Comparison of ENCODE assay signal across 28 mouse cellular contexts in the genomic region with DNA sequence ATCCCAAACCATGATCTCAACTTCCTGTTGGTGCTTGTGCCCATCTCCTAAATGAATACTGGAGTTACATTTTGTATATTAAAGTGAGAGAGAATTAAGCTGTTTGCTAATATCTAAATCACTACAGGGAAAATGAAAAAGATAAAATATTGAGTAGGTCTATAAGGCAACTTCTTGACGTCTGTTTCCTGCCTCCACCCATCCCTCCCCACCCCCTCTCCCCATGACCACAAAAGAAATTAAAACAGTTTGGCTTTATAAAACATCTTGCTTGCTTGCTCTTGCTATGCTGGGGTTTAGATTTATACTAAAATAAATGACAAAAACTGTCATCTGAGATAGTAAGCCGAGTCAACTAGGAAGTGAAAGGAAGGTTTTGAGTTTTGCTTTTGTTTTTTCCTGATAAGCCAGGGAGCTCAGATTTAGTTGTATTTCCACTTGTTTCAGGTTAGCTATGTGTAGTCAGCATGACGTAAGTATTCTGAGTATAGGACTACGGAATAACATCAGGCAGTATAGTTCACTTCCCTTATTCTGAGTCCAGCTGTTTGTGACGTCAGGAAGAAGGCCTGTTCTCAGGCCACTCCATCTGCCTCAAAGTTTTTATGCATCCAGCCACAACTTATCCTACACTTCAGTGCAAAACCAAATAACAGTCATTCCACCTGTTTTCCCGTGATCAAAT. TPM values are rescaled to one million over a fixed set of nuclear protein-coding genes. Genes with fewer than 3 reads are reported as not detected.
DNase-seq lines count a peak whose midpoint lies in the region; ATAC-seq and TF ChIP-seq lines count a peak whose summit lies in the region.
"Had no signal": no experiment of that assay in that cellular context is flagged by ENCODE, and none has a peak within 500 bp of the region (broad histone marks: within the 10 kb centered on the region; RNA-seq: fewer than 3 reads in every experiment).

No protein-coding gene starts in this region.

- peaks cover 17% of the 10 kb centered on the region for H3K4me1 ChIP-seq in G1E (ENCODE audit: insufficient read depth, low read depth, low read length)
- H3K4me1 ChIP-seq in forebrain, embryonic 13.5 days: no peaks in the 10 kb centered on the region
- no peaks in the 10 kb centered on the region for H3K4me1 ChIP-seq in intestine, postnatal 0 days (replicated peaks; ENCODE audit: control insufficient read depth, insufficient read depth, low read length)
- H3K4me1 ChIP-seq: embryonic facial prominence, embryonic 13.5 days; liver, embryonic 12.5 days; midbrain, embryonic 10.5 days; midbrain, embryonic 15.5 days; neural tube, embryonic 12.5 days had no signal

- ATAC-seq in G1E (ENCODE audit: extremely low read depth, insufficient number of reproducible peaks, low FRiP score, poor library complexity, severe bottlenecking): peak; percentile 67
- peak; percentile 51 to 66 for ATAC-seq in hematopoietic stem cell, adult 5-6 weeks (replicated peaks in 1 of 2; ENCODE audit: insufficient read depth in 1 of 2, low FRiP score in 2 of 2, low TSS enrichment in 1 of 2, low read depth in 1 of 2, poor library complexity in 2 of 2, severe bottlenecking in 2 of 2)
- ATAC-seq in monocyte, adult 5-6 weeks (replicated peaks; ENCODE audit: insufficient number of reproducible peaks, low FRiP score, low TSS enrichment, poor library complexity, severe bottlenecking): peak; percentile 61
- no peak for ATAC-seq in forebrain, embryonic 13.5 days
- ATAC-seq in intestine, postnatal 0 days: no peak
- ATAC-seq: forebrain, postnatal 0 days; hindbrain, postnatal 0 days; liver, embryonic 12.5 days; liver, postnatal 0 days; lung, postnatal 0 days; midbrain, embryonic 15.5 days had no signal

- no peak overlapping the region for H3K9ac ChIP-seq in forebrain, embryonic 13.5 days
- H3K9ac ChIP-seq in intestine, postnatal 0 days (ENCODE audit: low read depth, low read length): no peak overlapping the region
- H3K9ac ChIP-seq: embryonic facial prominence, embryonic 13.5 days; forebrain, postnatal 0 days; liver, embryonic 12.5 days; liver, postnatal 0 days; midbrain, embryonic 15.5 days; neural tube, embryonic 12.5 days had no signal

- no peaks in the 10 kb centered on the region for H3K9me3 ChIP-seq in G1E (replicated peaks)
- no peaks in the 10 kb centered on the region for H3K9me3 ChIP-seq in forebrain, embryonic 13.5 days (replicated peaks)
- H3K9me3 ChIP-seq in intestine, postnatal 0 days (ENCODE audit: control insufficient read depth): no peaks in the 10 kb centered on the region
- H3K9me3 ChIP-seq: embryonic facial prominence, embryonic 13.5 days; liver, embryonic 12.5 days; midbrain, embryonic 10.5 days; midbrain, embryonic 15.5 days; neural tube, embryonic 12.5 days had no signal

- WGBS in forebrain, embryonic 13.5 days: 90% methylated on average over 6 of the region's 6 CpGs
- WGBS in intestine, postnatal 0 days: 71% methylated on average over 6 of the region's 6 CpGs

- H3K4me3 ChIP-seq in G1E (ENCODE audit: low read depth, low read length): no peak overlapping the region
- H3K4me3 ChIP-seq in forebrain, embryonic 13.5 days: no peak overlapping the region
- no peak overlapping the region for H3K4me3 ChIP-seq in intestine, postnatal 0 days (ENCODE audit: low read depth, low read length)
- H3K4me3 ChIP-seq: embryonic facial prominence, embryonic 13.5 days; layer of hippocampus, adult 2 months; liver, embryonic 12.5 days; midbrain, embryonic 10.5 days; midbrain, embryonic 15.5 days; neural tube, embryonic 12.5 days had no signal

- H3K27ac ChIP-seq in forebrain, embryonic 13.5 days: no peak overlapping the region
- no peak overlapping the region for H3K27ac ChIP-seq in intestine, postnatal 0 days (ENCODE audit: low read depth, low read length)
- H3K27ac ChIP-seq: embryonic facial prominence, embryonic 13.5 days; hindbrain, postnatal 0 days; layer of hippocampus, adult 2 months; liver, embryonic 12.5 days; macrophage; midbrain, embryonic 10.5 days; midbrain, embryonic 15.5 days; neural tube, embryonic 12.5 days had no signal

- DNase-seq in A20 (ENCODE audit: low read depth, low spot score) (peak; percentile 54), G1E (ENCODE audit: low spot score) (peak; percentile 7)
- no peak for DNase-seq in kidney, adult 8-10 months
- DNase-seq in lung, postnatal 36 days: no peak
- DNase-seq: adrenal gland, adult 2 months; cerebellum, adult 11 months; cerebellum, adult 9-10 months; cerebellum, postnatal 36 days; forebrain, postnatal 0 days; heart, postnatal 14 days; kidney, adult 11 months; kidney, postnatal 36 days; left cerebral cortex, postnatal 4 days; liver, postnatal 0 days; thymus, postnatal 25 days had no signal

- no peaks in the 10 kb centered on the region for H3K27me3 ChIP-seq in G1E (ENCODE audit: insufficient read depth, low read length)
- no peaks in the 10 kb centered on the region for H3K27me3 ChIP-seq in forebrain, embryonic 13.5 days
- no peaks in the 10 kb centered on the region for H3K27me3 ChIP-seq in intestine, postnatal 0 days (replicated peaks; ENCODE audit: control insufficient read depth, insufficient read depth, low read length)
- H3K27me3 ChIP-seq: embryonic facial prominence, embryonic 13.5 days; liver, embryonic 12.5 days; midbrain, embryonic 15.5 days; neural tube, embryonic 12.5 days had no signal

- no peak overlapping the region for H3K4me2 ChIP-seq in forebrain, embryonic 13.5 days
- no peak overlapping the region for H3K4me2 ChIP-seq in intestine, postnatal 0 days (replicated peaks; ENCODE audit: low read depth)
- H3K4me2 ChIP-seq: embryonic facial prominence, embryonic 13.5 days; liver, embryonic 12.5 days; midbrain, embryonic 15.5 days; neural tube, embryonic 12.5 days had no signal

- no peak for TF ChIP-seq CTCF in G1E (IDR thresholded peaks at IDR 0.05; ENCODE audit: low read depth, low read length)
- no peak for TF ChIP-seq CTCF in intestine, postnatal 0 days (IDR thresholded peaks at IDR 0.05; ENCODE audit: low read depth)

- H3K36me3 ChIP-seq in G1E (replicated peaks): peaks cover 25% of the 10 kb centered on the region
- no peaks in the 10 kb centered on the region; the same call in 1 of the 2 replicates for H3K36me3 ChIP-seq in forebrain, embryonic 13.5 days (ENCODE audit: poor library complexity, severe bottlenecking)
- H3K36me3 ChIP-seq in intestine, postnatal 0 days (ENCODE audit: control insufficient read depth, insufficient read depth): no peaks in the 10 kb centered on the region
- H3K36me3 ChIP-seq: embryonic facial prominence, embryonic 13.5 days; liver, embryonic 12.5 days; midbrain, embryonic 15.5 days; neural tube, embryonic 12.5 days had no signal

RNA-seq across cellular contexts. Expression of gene Bbx, which starts 36.1 kb away (rescaled TPM):
- 112 and 113 TPM in 2 replicates for total RNA-seq in G1E (2014; fragmentation: Nextera tagmentation)
- total RNA-seq in G1E (2017): 39.7 and 43.7 TPM in 2 replicates
- 2.9 and 3.7 TPM in 2 replicates for polyA plus RNA-seq in G1E (2012)
- 62.0 and 70.7 TPM in 2 replicates for total RNA-seq in hematopoietic stem cell, adult 5-6 weeks (2017)
- 30.7 to 54.8 TPM (median 39.8 TPM) in 3 replicates for total RNA-seq in monocyte, adult 5-6 weeks (2017)
- 42.8 and 48.8 TPM in 2 replicates for polyA plus RNA-seq in forebrain, embryonic 13.5 days (2015; fragmentation: Nextera tagmentation; extraction: Ambion mirVana)
- polyA plus RNA-seq in intestine, postnatal 0 days (2015; fragmentation: Nextera tagmentation; extraction: Ambion mirVana): 14.6 and 17.8 TPM in 2 replicates

Comparison
In these comparisons a context has a peak if more than half of its experiments do, and no peak if none do; other contexts are left out.
1. DNase-seq: peak in A20 (single experiment) and G1E (single experiment); none in kidney, adult 8-10 months (0 of 2) and lung, postnatal 36 days (single experiment).
2. ATAC-seq: peak in G1E (single experiment), hematopoietic stem cell, adult 5-6 weeks (2 of 2) and monocyte, adult 5-6 weeks (single experiment); none in forebrain, embryonic 13.5 days (single experiment) and intestine, postnatal 0 days (single experiment).